Mouse (Mus musculus) layer of hippocampus, adult 9-11 months (tissue): ENCODE measurements around the gene Olfr552.
"Not testable (repeated sequence)": the region's sequence is repeated elsewhere in the genome, so short reads cannot be mapped to it uniquely, and the experiment has no call there.

Experiments used
- DNase-seq: peaks from one replicate; pipeline ENCODE4 v3.0.0; 2022

Gene Olfr552

GRCm38 (mm10) chr7:102597378-102598031, at the start of gene Olfr552:
Olfr552 (plus strand) TSS chr7:102597770.
- no peak for DNase-seq

- no peak for DNase-seq
Observed at GRCm38 (mm10) chr7:102549570-102549969, 48.0 kb upstream of the Olfr552 start, which contains the start of gene Olfr549. Olfr549 (plus strand) TSS chr7:102549870.

GRCm38 (mm10) chr7:102553279-102553678, 44.3 kb upstream of the Olfr552 start:
- no peak for DNase-seq

- DNase-seq, result peak; percentile 78
Observed at GRCm38 (mm10) chr7:102564999-102565997, 32.3 kb upstream of the Olfr552 start, which contains the start of gene Trim21. Trim21 (minus strand) TSS chr7:102565486.

GRCm38 (mm10) chr7:102566219-102566618, 31.4 kb upstream of the Olfr552 start:
- DNase-seq, result no peak

GRCm38 (mm10) chr7:102571142-102571541, 26.4 kb upstream of the Olfr552 start, which contains the start of gene Olfr550:
Olfr550 (plus strand) TSS chr7:102571442.
- DNase-seq, result no peak

GRCm38 (mm10) chr7:102573174-102573830, 24.3 kb upstream of the Olfr552 start:
- DNase-seq, result no peak

GRCm38 (mm10) chr7:102575998-102576397, 21.6 kb upstream of the Olfr552 start:
- no peak for DNase-seq

GRCm38 (mm10) chr7:102591786-102592185, 5.8 kb upstream of the Olfr552 start, which contains the start of gene Olfr551:
Olfr551 (minus strand) TSS chr7:102591886.
- no peak for DNase-seq

- DNase-seq, result no peak
Observed at GRCm38 (mm10) chr7:102618118-102618517, 20.5 kb downstream of the Olfr552 start, which contains the start of gene Olfr553. Olfr553 (minus strand) TSS chr7:102618218.

- DNase-seq, result no peak
Observed at GRCm38 (mm10) chr7:102619608-102620007, 22.0 kb downstream of the Olfr552 start.

GRCm38 (mm10) chr7:102620368-102620767, 22.8 kb downstream of the Olfr552 start:
- DNase-seq, result not testable (repeated sequence)

- peak; percentile 10 for DNase-seq
Observed at GRCm38 (mm10) chr7:102636665-102637064, 39.1 kb downstream of the Olfr552 start.

- no peak for DNase-seq
Observed at GRCm38 (mm10) chr7:102638132-102638531, 40.6 kb downstream of the Olfr552 start, which contains the start of gene Olfr554. Olfr554 (plus strand) TSS chr7:102638432.

- not testable (repeated sequence) for DNase-seq
Observed at GRCm38 (mm10) chr7:102644945-102645344, 47.4 kb downstream of the Olfr552 start.
